Mouse (Mus musculus): ENCODE measurements at regions not wholly inside any gene's neighbourhood (a gene's known extent, or its start where the extent isn't known, plus 50 kb on each side); places are given as distances from the start of the nearest gene placed in this dataset.

DNA sequence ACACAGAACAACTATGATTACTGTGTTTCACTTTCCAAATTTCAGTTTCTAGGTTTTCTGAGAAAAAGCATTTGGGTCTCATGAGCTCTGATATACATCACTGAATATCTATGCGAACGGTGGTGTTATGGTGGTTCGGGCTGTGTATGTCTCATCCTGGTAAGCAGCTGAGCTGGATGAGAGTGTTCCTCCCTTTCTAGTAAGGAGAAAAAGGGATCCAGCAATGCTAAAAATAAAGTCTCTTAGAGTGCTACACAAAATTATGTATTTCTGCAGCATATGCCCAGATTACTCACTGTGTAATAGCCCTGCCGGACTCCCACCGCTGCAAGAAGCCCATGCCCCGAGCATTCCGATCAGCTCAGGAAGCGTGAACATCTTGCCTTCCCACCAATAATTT, 173.4 kb upstream of the Ppargc1a start:
- no peak for DNase-seq

DNA sequence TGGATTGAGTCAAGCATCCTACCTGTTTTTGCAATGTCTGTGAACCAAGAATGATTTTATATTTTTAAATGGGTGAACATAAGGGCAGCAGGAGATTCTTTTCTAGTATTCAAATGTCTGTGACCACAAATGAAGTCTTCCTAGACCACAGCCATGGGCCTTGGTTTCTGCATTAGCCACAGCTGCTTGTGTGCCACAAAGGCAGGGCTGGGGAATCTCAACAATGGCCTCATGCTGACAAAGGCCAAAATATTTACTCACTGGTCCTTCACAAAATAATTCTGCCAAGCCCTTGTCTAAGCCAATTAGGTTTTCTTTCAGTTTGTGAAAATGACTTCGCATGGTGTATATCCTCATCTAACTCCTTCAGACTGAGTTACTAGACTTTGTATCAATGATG, 162.7 kb upstream of the Ppargc1a start:
- DNase-seq, result no peak

DNA sequence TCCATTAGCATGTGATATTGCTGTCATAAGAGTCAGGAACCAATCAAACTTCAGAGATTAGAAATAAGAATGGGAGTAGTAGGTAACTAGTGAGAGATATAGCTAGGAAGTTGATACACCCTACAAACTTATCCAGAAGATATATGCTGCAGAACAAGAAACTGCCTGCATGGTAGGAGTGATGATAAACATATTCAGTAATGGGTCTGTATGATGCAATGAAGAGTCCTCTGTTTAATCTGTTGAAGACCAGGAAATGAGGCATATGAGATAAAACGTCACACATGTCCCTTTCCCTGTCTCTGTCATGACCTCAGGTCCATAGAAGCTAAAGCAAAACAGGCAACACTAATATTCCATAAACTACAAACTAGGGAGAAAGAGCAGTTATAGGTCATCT, 162.2 kb upstream of the Ppargc1a start:
- DNase-seq, result no peak

DNA sequence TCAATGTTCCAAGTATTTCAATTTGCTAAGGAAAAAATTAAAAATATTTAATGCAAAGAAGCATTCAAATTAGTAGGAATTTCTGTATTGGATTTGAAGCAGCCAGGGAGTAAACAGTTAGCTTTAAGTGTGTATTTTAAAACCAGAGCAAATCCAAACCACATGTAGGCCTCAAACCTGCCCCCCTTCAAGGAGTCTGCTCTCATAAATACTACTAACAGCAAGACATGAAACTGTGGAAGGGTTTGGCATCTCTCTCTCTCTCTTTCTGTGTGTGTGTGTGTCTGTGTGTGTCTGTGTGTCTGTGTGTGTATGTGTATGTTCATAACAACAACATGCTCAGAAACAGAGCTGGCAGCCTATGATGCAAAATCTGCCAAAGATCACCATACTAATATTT, 159.2 kb upstream of the Ppargc1a start:
- peak; percentile 5 for DNase-seq

DNA sequence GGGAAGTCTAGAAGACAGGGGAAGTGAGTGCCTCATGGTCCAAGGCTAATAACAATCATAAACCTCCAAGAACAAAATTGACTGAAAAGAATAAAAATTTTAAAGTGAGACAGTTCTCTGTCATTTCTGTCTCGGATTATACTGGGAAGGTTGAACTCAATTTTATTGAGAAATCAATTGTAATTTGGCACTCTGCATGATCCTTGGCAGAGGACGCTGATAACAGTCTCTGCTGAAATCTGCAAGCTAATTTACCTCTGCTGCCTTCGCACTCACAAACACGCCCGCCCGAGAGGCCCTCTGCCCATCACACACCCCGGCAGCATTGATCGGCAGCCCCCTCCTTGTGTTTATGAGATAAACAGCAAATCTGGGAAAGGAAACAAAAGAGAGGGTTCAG, 151.4 kb upstream of the Ppargc1a start:
- DNase-seq, result no peak

DNA sequence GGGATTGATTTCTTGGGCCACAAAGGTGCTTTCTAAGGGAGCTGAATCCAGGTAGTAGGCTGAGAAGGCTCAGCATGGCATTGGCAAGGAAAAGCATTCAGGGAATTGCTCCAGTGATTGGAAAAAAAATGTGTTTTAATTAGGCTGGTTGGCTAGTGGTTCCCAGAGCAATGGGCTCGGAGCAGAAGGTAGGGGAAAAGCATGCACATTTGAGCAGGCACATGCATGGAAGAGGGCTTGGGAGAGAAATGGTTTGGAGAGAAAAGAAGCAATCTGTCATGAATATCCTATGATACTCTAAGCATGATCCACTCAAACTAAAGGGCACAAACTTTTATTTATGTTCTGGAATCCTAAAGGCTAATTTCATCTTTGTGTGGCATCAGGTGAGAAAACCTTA, 150.9 kb upstream of the Ppargc1a start:
- no peak for DNase-seq

DNA sequence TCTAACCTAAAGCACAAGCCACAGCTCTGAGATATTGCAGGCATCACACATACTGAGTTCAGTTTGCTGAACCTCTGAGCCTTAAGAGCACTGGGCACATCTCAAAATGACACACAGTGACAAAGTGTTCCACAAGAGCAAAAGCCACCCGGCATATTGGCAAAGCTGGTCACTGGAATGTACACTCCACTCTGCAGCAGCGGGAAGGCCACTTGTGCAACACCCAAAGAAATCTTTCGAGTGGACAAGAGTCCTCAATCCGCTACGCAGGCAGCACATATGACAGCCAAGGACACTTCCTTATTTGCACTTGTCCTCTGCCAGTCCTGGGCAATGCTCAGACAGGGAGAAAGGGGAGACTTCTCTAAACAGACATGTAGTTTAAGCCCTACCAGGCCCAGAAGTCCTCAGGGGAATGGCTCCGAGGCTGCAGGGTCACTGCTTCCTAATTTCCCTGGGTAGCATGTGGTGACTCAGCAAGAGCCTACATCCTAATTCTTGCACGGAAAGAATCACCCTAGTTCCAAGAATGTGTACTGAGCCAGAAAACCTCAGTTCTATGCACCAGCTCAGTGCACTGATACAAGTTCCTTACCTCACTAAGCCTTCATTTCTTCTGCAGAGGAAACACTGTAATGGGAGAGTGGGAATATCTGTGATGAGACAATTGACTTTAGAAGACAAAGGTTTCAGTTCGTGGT, 144.5 kb upstream of the Ppargc1a start:
- DNase-seq, result no peak

DNA sequence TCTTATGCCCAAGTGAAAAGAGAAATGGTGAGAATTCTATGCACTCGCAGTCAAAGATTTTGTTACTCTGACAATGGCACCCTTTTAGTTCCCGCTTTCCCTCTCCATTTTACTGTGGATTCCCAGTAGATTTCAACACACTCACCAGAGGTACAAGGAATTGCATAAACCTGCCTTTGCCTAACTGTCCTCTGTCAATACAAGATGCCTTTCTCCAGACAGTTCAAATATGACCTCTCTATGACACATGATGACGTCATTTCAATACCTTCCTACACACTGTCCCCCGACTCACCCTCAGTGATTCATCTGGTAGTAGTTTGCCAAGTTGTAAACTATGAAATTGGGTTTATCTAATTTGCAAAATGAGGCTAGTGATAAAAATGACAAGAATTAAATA, 143.1 kb upstream of the Ppargc1a start:
- DNase-seq, result no peak

DNA sequence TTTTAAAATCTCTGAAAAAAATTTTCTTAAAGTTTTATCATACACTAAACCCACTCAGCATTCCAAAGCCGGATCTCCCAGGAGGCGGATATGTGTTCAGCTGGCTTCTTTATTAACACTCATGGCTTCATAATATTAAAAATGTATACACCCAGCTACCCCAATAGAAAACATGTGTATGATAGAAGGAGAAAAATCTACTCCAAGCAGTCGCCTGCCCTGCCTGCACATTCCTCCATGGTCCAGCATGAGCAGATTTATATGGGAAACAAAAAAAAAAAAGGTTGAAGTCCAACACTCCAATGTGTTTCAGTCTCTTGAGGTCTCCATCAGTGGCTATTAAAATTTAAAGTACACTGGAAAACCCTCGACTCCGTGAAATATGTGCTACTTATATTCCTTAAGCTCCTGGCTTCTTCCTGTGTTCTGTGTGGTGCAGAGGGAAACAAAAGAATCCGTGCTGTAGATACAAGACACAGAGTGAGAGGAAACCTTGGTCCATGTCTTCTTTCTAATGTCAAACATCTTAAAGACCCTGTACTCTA, 142.0 kb upstream of the Ppargc1a start:
- DNase-seq, result no peak

DNA sequence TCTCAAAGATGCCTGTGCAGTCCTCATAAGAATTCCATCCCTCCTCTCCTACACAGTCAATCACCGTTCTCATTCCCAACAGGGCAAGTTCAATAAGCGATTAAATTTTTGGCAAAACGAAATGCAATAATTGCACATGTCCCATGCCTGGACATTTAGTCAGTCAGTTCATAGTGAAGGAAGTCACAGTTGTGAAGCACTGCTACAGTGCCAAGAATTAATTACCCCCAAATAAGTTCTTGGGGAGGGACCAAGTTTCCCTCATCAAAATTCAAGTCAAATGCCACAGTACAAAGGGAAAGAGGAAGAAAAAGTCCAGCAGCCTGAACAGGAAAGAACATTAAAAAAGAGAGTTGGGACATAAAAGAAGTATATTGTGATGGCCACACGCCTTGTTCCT, 112.4 kb upstream of the Ppargc1a start:
- no peak for DNase-seq

DNA sequence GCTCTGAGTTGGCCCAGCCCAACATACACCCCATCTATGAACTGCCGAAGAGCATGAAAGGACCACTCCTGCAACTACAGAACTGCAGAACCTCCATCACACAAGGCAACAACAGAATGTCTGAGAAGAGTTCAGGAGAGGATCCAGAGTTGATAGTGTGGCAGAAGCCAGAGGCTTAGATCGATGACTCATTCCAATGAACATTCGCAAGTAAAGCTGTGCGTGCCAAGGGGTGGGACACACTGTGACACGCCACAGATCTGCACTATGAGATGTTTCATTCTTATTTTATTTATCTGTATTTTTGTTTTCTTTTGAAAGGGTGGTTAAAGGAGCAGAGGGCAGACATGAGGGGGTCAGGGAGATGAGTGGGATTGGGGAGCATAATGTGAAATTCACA, 103.7 kb upstream of the Ppargc1a start:
- DNase-seq, result no peak

DNA sequence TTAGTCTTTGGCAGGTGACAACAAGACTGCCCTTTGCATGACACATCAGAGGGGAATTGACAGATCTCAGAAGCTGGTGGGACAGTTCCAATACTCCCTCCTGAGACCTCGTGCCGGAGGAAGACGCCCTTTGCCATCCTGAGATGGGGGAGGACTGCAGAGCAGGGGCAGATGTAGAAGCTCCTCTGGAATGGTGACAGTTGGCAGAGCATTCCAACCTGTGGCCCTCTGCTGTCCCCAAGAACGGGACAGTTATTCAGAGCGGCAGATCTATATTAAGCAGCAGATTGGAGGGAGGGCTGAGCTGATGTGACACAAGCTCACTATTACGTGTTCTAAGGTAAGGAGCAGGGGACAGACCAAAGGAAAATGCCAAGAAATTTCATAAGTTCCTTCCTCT, 97.7 kb upstream of the Ppargc1a start:
- DNase-seq, result no peak

DNA sequence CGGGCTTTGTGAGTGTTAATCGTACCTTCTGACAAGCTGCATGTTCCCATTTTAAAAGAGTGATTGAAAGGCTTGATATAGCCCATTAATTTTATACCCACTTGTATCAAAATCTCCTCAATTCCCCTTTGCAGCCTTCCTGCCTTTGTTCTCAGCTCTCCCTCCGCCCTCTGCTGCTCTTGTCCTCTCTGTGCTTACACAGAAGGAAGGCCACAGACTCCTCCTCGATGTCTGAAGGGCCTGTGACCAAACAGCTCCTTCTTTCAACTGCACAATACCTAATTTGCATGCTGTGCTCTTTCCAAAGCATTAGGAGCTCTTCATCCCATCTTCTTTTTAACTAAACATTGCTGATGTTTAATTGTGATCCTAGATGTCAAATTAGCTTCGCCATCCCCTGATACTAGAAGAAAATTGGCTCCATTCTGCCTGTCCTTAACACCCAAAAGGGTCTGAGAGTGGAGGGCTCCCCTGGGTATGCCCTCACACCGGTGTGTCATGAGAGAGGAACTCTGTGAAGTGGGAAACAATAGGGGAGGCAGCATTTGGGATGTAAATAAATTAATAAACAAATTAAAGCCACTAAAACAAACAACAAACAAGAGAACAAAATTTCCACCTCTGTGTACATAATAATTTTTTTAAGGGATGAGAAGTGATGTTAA, 90.8 kb upstream of the Ppargc1a start:
- peak; percentile 7 for DNase-seq

DNA sequence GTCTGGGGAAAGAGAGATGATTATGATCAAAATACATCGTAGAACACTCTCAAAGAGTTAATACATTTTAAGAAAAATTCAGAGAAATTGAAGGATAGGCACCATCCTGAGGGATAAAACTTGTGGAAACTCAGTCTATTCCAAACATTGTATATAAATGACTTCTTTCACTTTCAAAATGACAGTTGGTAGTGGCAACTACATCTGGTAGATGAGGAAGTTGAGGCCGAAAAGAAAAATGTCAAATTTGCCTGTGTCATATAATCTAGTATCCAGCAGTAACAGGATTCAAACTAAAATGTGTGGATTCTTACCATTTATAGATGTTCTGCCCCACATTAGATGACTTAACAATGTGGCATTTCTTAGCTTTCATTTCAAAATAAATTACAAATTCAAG, 86.0 kb upstream of the Ppargc1a start:
- DNase-seq, result no peak

DNA sequence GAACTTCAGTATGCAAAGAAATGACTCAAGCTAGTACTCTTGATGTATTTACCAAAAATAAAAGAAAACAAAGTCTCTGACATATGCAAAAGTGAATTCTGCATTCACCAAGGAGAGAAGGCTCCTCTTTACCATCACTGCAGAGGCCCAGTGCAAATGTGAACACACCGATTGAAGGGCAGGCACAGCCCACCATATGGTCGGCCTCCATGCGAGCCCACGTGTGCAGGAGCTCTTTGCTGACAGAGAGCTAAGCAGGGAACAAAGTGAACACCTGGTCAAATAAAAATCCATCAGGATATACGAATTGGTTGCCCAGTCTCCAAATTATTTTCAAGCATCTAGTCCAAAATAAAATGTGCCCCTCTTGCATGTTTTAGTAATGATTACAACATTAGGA, 56.9 kb upstream of the Ppargc1a start:
- DNase-seq, result no peak
